Mouse (Mus musculus): ENCODE measurements around the gene Gtf2a2.

The Gtf2a2 gene

GRCm38 (mm10) chr9:70012408-70012901 lies at the start of gene Gtf2a2:
Gene Gtf2a2 (plus strand): TSS chr9:70012550.
- DNase-seq (ENCODE audit: low read depth, low spot score) = peak; percentile 93

GRCm38 (mm10) chr9:69964370-69964769 lies 48.0 kb upstream of the Gtf2a2 start:
- DNase-seq (ENCODE audit: low read depth, low spot score) = no peak

GRCm38 (mm10) chr9:69985526-69985925 lies 26.8 kb upstream of the Gtf2a2 start:
- DNase-seq (ENCODE audit: low read depth, low spot score) = no peak

- no peak for DNase-seq (ENCODE audit: low read depth, low spot score)
Observed at GRCm38 (mm10) chr9:69986063-69986462, 26.3 kb upstream of the Gtf2a2 start.

GRCm38 (mm10) chr9:69986571-69986970 lies 25.8 kb upstream of the Gtf2a2 start:
- DNase-seq (ENCODE audit: low read depth, low spot score) = no peak

- DNase-seq (ENCODE audit: low read depth, low spot score) = peak; percentile 59
Observed at GRCm38 (mm10) chr9:69987579-69987978, 24.8 kb upstream of the Gtf2a2 start.

- no peak for DNase-seq (ENCODE audit: low read depth, low spot score)
Observed at GRCm38 (mm10) chr9:69988706-69989302, 23.5 kb upstream of the Gtf2a2 start.

- peak; percentile 93 for DNase-seq (ENCODE audit: low read depth, low spot score)
Observed at GRCm38 (mm10) chr9:69989303-69990121, 22.8 kb upstream of the Gtf2a2 start, which contains the start of gene Bnip2. Gene Bnip2 (plus strand): TSS chr9:69989466.

- DNase-seq (ENCODE audit: low read depth, low spot score) = peak; percentile 32
Observed at GRCm38 (mm10) chr9:69990346-69990745, 22.0 kb upstream of the Gtf2a2 start.

GRCm38 (mm10) chr9:69992841-69993277 lies 19.5 kb upstream of the Gtf2a2 start:
- DNase-seq (ENCODE audit: low read depth, low spot score) = no peak

- DNase-seq (ENCODE audit: low read depth, low spot score) = no peak
Observed at GRCm38 (mm10) chr9:69993479-69993878, 18.9 kb upstream of the Gtf2a2 start.

- DNase-seq (ENCODE audit: low read depth, low spot score) = no peak
Observed at GRCm38 (mm10) chr9:69994547-69994946, 17.8 kb upstream of the Gtf2a2 start.

GRCm38 (mm10) chr9:69999318-69999717 lies 13.0 kb upstream of the Gtf2a2 start:
- DNase-seq (ENCODE audit: low read depth, low spot score) = peak; percentile 65

GRCm38 (mm10) chr9:70003516-70003915 lies 8.8 kb upstream of the Gtf2a2 start:
- no peak for DNase-seq (ENCODE audit: low read depth, low spot score)

- DNase-seq (ENCODE audit: low read depth, low spot score) = no peak
Observed at GRCm38 (mm10) chr9:70006984-70007383, 5.4 kb upstream of the Gtf2a2 start.

- DNase-seq (ENCODE audit: low read depth, low spot score) = no peak
Observed at GRCm38 (mm10) chr9:70007506-70008248, 4.7 kb upstream of the Gtf2a2 start.

- DNase-seq (ENCODE audit: low read depth, low spot score) = no peak
Observed at GRCm38 (mm10) chr9:70009754-70010304, 2.5 kb upstream of the Gtf2a2 start.

- DNase-seq (ENCODE audit: low read depth, low spot score) = no peak
Observed at GRCm38 (mm10) chr9:70010781-70011473, 1.4 kb upstream of the Gtf2a2 start.

- DNase-seq (ENCODE audit: low read depth, low spot score) = no peak
Observed at GRCm38 (mm10) chr9:70011537-70012407, 578 bp upstream of the Gtf2a2 start.

GRCm38 (mm10) chr9:70015632-70016031 lies 3.3 kb downstream of the Gtf2a2 start:
- no peak for DNase-seq (ENCODE audit: low read depth, low spot score)

All from ES-CJ7 (cell line).